Mouse (Mus musculus): ENCODE data around the gene Smyd3. TPM values are rescaled to one million over a fixed set of nuclear protein-coding genes. Genes with fewer than 3 reads are reported as not detected.

The Smyd3 gene
- polyA plus RNA-seq, 1 experiment: 10.6 TPM

GRCm38 (mm10) chr1:179485784-179486540 is 31.9 kb downstream of the Smyd3 start:
- Histone ChIP-seq H3ac (ENCODE audit: control insufficient read depth, insufficient read length, low read depth) (no peak overlapping the region), H3K4me3 (ENCODE audit: insufficient read depth, poor library complexity, severe bottlenecking) (no peak overlapping the region), H3K79me3 (ENCODE audit: low read depth) (no peaks in the 10 kb centered on the region), H3K27me3 (ENCODE audit: control insufficient read depth, insufficient read depth, insufficient read length) (no peaks in the 10 kb centered on the region), H3K79me2 (ENCODE audit: control insufficient read depth, insufficient read depth) (no peaks in the 10 kb centered on the region), H3K36me3 (ENCODE audit: control insufficient read depth, insufficient read depth) (no peaks in the 10 kb centered on the region)
- no peak for TF ChIP-seq MAX (IDR thresholded peaks at IDR 0.05)
- no peak for TF ChIP-seq MYOD1 (IDR thresholded peaks at IDR 0.05; ENCODE audit: control insufficient read depth, insufficient read length, low read depth)
- no peak for TF ChIP-seq MYOG (IDR thresholded peaks at IDR 0.05; ENCODE audit: control insufficient read depth, extremely low read depth, insufficient read length)
- TF ChIP-seq CTCF (IDR thresholded peaks at IDR 0.05; ENCODE audit: control insufficient read depth, insufficient read depth, insufficient read length): no peak

DNA sequence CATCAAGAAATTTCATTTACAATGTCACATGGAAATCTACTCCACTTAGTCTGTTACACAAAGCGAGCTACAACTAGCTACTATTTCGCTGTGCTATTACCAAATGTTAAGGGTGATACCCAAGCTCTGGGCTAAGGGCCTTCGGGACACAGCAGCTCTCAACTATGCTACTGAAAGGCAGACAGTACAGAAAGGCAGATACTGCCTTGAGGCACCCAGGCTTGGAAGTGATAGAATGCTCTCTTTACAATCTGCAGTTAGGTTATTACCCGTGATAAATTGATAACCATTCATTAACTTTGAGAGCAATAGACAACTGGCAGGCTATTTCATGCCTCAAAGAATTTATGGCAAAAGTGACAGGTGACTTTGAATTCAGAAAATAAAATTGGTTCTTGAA is 37.0 kb downstream of the Smyd3 start:
- Histone ChIP-seq H3ac (ENCODE audit: control insufficient read depth, insufficient read length, low read depth) (no peak overlapping the region), H3K4me3 (ENCODE audit: insufficient read depth, poor library complexity, severe bottlenecking) (no peak overlapping the region), H3K27me3 (ENCODE audit: control insufficient read depth, insufficient read depth, insufficient read length) (no peaks in the 10 kb centered on the region), H3K79me2 (ENCODE audit: control insufficient read depth, insufficient read depth) (no peaks in the 10 kb centered on the region), H3K79me3 (ENCODE audit: low read depth) (peaks cover 2% of the 10 kb centered on the region), H3K36me3 (ENCODE audit: control insufficient read depth, insufficient read depth) (no peaks in the 10 kb centered on the region)
- TF ChIP-seq USF1 (IDR thresholded peaks at IDR 0.05; ENCODE audit: low read depth): no peak
- no peak for TF ChIP-seq MYOG (IDR thresholded peaks at IDR 0.05; ENCODE audit: control insufficient read depth, extremely low read depth, insufficient read length)
- no peak for TF ChIP-seq MYOD1 (IDR thresholded peaks at IDR 0.05; ENCODE audit: control insufficient read depth, insufficient read length, low read depth)
- TF ChIP-seq MAX (IDR thresholded peaks at IDR 0.05): no peak

GRCm38 (mm10) chr1:179477157-179477902 is 40.5 kb downstream of the Smyd3 start:
- H3K4me3 ChIP-seq (ENCODE audit: insufficient read depth, poor library complexity, severe bottlenecking): no peak overlapping the region
- TF ChIP-seq MAX (IDR thresholded peaks at IDR 0.05): no peak
- TF ChIP-seq CTCF (IDR thresholded peaks at IDR 0.05; ENCODE audit: control insufficient read depth, insufficient read depth, insufficient read length): no peak
- no peak for TF ChIP-seq MYOD1 (IDR thresholded peaks at IDR 0.05; ENCODE audit: control insufficient read depth, insufficient read length, low read depth)
- peak; percentile 46 for TF ChIP-seq CEBPB (IDR thresholded peaks at IDR 0.05; ENCODE audit: low read depth)
- no peaks in the 10 kb centered on the region for H3K27me3 ChIP-seq (ENCODE audit: control insufficient read depth, insufficient read depth, insufficient read length)
- no peaks in the 10 kb centered on the region for H3K79me2 ChIP-seq (ENCODE audit: control insufficient read depth, insufficient read depth)
- peaks cover 7% of the 10 kb centered on the region for H3K36me3 ChIP-seq (ENCODE audit: control insufficient read depth, insufficient read depth)
- peak overlapping the region; percentile 52 for H3ac ChIP-seq (ENCODE audit: control insufficient read depth, insufficient read length, low read depth)
- H3K79me3 ChIP-seq (ENCODE audit: low read depth): peaks cover 2% of the 10 kb centered on the region

DNA sequence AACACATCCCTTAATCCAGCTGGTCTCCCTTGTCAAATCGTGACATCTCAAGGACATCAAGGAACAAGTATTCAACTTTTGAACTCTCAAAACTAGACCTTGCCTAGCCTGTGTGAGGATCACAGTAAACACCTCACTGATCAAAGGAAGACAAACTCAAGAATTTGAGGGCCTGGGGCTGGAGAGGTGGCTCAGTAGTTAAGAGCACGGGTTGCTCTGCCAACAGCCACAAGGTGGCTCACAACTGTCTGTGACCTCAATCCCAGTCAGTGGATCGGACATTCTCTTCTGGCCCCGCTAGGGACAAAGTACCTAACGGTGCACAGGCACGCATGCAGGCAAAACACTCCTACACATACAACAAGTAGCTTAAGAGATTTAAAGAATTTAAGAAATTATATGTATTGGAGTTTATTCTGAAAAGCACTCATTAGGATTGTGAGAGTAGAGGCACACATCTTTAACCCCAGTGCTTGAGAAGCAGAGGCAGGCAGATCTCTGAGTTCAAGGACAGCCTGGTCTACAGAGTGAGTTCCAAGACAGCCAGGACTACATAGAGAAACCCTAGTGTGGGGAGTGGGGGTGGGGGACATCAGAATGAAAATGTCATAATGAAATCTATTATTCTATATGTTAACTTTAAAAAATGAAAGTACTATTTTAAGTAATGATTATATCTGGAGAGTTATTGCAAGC is 41.2 kb downstream of the Smyd3 start:
- Histone ChIP-seq H3ac (ENCODE audit: control insufficient read depth, insufficient read length, low read depth) (no peak overlapping the region), H3K27me3 (ENCODE audit: control insufficient read depth, insufficient read depth, insufficient read length) (no peaks in the 10 kb centered on the region), H3K36me3 (ENCODE audit: control insufficient read depth, insufficient read depth) (peaks cover 7% of the 10 kb centered on the region), H3K79me3 (ENCODE audit: low read depth) (peaks cover 2% of the 10 kb centered on the region), H3K4me3 (ENCODE audit: insufficient read depth, poor library complexity, severe bottlenecking) (no peak overlapping the region), H3K79me2 (ENCODE audit: control insufficient read depth, insufficient read depth) (no peaks in the 10 kb centered on the region)
- TF ChIP-seq FOSL1 (IDR thresholded peaks at IDR 0.05; ENCODE audit: insufficient read depth, low read length, poor library complexity, severe bottlenecking): no peak
- TF ChIP-seq CTCF (IDR thresholded peaks at IDR 0.05; ENCODE audit: control insufficient read depth, insufficient read depth, insufficient read length): no peak
- TF ChIP-seq MYOG (IDR thresholded peaks at IDR 0.05; ENCODE audit: control insufficient read depth, extremely low read depth, insufficient read length): no peak

DNA sequence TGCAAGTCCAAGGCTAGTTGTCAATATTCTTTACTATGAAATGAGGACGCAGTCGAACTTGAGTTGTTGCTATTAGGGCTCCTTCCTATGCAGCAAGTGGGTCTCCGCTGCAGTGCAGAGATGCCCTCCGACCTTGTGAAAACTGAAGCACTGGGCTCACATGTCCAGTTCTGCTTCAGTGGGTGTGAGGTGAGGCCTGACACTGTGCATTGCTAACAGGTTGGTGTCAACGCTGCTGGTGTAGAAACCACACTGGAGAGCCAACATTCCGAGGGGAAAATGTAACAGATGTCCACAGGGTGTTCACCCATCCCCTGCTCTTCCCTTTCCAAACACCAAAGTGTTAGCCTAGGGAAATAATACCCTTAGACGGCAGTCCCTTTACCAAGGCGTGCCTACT is 43.1 kb downstream of the Smyd3 start:
- peaks cover under 1% of the 10 kb centered on the region for H3K79me3 ChIP-seq (ENCODE audit: low read depth)
- H3K79me2 ChIP-seq (ENCODE audit: control insufficient read depth, insufficient read depth): no peaks in the 10 kb centered on the region
- no peak overlapping the region for H3ac ChIP-seq (ENCODE audit: control insufficient read depth, insufficient read length, low read depth)
- peaks cover 7% of the 10 kb centered on the region for H3K36me3 ChIP-seq (ENCODE audit: control insufficient read depth, insufficient read depth)
- H3K27me3 ChIP-seq (ENCODE audit: control insufficient read depth, insufficient read depth, insufficient read length): no peaks in the 10 kb centered on the region
- TF ChIP-seq MYOG (IDR thresholded peaks at IDR 0.05; ENCODE audit: control insufficient read depth, extremely low read depth, insufficient read length) (no peak), FOSL1 (IDR thresholded peaks at IDR 0.05; ENCODE audit: insufficient read depth, low read length, poor library complexity, severe bottlenecking) (no peak), USF1 (IDR thresholded peaks at IDR 0.05; ENCODE audit: low read depth) (no peak), CTCF (IDR thresholded peaks at IDR 0.05; ENCODE audit: control insufficient read depth, insufficient read depth, insufficient read length) (no peak), CEBPB (IDR thresholded peaks at IDR 0.05; ENCODE audit: low read depth) (no peak)
- no peak overlapping the region for H3K4me3 ChIP-seq (ENCODE audit: insufficient read depth, poor library complexity, severe bottlenecking)

Measured in C2C12 (cell line).